Mouse (Mus musculus): ENCODE data around the gene Timp3. TPM values are rescaled to one million over a fixed set of nuclear protein-coding genes. Genes with fewer than 3 reads are reported as not detected.

Gene Timp3
- total RNA-seq, 2 experiments from 2014 or later, result 55.3 to 63.8 TPM

DNA sequence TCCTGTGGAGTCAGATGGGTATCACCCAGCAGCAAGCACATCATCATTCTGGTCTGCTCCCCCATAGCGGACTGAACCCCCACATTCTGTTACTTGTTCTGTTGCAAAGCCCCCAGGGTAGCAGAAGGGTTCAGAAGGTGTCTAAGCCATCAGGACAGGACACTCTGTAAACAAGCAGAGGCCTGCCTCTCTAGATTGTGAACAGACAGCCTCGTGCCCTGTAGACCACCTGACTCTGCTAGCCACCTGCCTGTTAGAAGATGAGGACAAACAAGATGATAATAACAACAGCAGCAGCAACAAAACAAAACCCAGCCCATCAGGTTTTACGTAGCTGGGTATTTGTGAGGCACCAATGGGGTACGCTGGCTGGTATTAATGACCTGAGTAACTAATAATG, 42.0 kb downstream of the Timp3 start:
- no peak for DNase-seq (ENCODE audit: low spot score in 2 of 2)
- intact Hi-C loops (cut with DNase I), result no loop called here

DNA sequence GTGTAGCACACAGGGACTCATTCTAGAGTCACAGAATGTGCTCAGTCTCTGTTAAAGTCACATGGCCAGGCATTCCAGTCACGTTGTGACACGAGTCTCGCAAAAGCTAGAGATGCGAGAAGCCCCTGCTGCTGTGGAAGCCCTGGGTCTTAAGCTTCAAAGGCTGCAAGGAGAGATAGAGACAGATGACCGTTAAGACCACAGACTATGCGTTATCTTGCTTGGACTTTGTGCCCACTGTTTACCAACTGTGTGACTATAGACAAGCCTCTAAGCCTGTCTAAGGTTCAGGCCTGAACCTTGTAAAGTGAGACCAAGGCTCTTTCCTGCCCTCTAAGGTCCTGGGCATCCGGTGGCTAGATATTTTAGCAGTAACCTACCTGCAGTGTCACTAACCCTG, 42.5 kb downstream of the Timp3 start:
- intact Hi-C loops (cut with DNase I), result no loop called here
- DNase-seq (ENCODE audit: low spot score in 2 of 2), result no peak

DNA sequence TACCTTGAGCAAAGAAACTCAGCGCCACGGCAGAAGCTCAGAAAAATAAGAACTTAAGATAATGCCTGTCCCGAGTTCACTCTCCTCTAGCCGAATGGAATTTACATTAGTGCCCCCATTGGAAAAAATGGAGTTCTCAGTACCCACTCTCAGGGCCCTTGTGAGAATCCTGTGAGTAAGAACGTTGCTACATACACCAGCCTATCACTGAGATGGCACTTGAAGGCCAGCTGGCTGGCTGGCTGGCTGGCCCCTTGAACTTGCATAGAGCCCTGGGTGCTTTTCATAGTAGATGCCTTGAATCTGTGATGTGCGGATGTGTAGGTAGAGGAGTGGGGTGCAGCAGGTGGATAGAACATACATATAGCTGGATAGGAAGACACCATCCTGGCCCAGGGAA, 43.2 kb downstream of the Timp3 start:
- intact Hi-C loops (cut with DNase I), result no loop called here
- no peak for DNase-seq (ENCODE audit: low spot score in 2 of 2)

DNA sequence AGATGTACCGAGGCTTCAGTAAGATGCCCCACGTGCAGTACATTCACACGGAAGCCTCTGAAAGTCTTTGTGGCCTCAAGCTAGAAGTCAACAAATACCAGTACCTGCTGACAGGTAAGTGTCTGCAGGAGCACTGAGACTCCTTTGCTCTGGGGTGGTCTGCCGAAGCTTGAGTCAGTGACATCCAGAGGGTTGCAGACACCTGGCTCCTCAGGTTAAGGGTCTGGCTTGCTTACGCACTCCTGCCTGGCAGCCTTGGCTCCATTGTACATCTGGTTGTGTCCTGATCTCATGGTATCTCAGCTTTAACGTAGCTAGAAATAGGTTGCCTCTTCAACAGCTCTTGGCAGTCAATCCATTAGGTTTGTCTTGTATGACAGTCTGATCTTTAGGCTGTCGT, 43.8 kb downstream of the Timp3 start:
- DNase-seq (ENCODE audit: low spot score in 2 of 2), result no peak
- intact Hi-C loops (cut with DNase I), result no loop called here

DNA sequence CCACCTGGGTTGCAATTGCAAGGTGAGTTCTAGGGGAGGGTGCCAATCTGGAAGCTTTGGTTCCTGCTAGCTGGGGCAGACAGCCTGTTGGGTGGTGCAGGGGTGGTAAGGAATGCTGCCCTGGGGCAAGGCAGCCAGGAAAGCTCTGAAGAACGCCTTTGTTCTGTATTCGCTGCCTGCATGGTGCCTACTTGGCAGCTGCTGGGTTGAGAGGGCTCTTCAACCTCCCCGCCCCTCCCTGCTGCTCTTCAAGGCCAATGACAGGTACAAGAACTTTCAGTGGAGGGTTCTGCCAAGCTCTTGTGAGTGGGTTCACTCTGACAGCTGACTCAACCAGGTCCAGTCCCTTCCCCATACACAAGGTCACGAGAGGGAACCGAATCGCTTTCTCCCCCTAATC, 44.5 kb downstream of the Timp3 start:
- intact Hi-C loops (cut with DNase I), result no loop called here
- no peak for DNase-seq (ENCODE audit: low spot score in 2 of 2)

- intact Hi-C loops (cut with DNase I), result no loop called here
- DNase-seq (ENCODE audit: low spot score in 2 of 2), result no peak
Observed at GRCm38 (mm10) chr10:86345645-86346044, 45.5 kb downstream of the Timp3 start.

DNA sequence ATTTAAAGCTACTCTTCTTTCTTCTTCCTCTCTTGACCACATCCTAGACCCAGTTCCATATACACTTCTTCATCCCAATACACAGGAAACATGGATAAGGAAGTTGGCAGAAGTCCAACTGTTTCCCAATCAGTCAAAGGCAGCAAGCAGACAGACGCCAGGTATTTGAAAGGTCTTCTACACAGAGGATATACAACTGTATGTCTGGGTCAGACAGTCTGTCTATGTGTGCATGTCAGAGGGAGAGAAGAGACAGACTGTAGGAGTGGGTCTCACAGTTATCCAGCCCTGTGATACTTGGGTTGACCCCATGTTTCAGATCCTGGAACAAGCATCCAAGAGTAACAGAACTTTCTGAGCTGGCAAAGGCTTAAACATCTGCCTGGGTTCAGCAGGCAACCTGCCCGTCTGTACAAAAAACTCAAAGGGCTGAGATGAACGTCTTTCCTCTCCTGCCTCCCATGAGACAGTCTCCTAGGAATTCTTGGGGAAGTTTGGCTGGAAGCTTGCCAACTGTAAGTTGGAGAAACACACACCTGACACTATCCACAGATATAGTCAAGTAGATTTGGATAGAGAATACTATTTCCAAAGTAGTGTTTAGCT, 46.2 kb downstream of the Timp3 start:
- DNase-seq (ENCODE audit: low spot score in 2 of 2), result no peak
- intact Hi-C loops (cut with DNase I), result no loop called here

DNA sequence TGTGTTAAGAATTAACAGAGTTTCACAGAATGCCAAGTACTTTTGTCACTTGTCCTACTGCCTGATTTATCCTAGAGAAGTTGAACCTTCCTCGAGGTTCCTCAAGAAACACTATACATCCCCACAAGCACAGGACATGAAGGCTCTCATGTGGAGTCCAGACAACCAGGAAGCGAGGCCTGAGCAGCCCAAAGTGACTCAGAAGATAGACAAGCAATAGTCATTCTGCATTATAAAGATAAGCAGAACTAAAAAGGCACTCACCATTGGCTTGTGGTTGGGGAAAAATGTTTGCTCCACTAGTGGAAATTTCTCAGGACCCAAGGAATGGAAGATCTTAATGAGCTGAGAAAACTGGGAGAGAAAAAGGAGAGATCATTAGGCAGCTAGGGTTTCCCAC, 51.1 kb downstream of the Timp3 start:
- intact Hi-C loops (cut with DNase I), result no loop called here
- no peak for DNase-seq (ENCODE audit: low spot score in 2 of 2)

DNA sequence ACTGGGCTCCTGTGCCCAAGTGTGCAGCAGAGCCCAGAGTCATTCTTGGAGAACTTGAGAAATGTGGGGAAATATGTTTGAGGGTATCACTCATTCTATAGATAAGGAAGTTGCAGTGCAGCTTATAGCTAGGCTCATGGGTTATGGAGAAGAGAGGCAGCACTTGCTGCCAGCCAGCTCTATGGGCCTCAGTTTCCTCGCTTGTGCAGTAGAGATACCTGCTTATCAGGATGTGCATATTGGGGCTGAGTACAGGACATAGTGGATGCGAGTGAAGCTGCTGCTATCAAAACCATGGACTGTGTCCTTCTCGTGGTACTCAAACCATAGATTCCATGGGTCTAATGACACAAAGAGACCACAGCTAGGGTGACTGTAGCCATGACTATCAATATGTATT, 52.3 kb downstream of the Timp3 start:
- intact Hi-C loops (cut with DNase I), result no loop called here

DNA sequence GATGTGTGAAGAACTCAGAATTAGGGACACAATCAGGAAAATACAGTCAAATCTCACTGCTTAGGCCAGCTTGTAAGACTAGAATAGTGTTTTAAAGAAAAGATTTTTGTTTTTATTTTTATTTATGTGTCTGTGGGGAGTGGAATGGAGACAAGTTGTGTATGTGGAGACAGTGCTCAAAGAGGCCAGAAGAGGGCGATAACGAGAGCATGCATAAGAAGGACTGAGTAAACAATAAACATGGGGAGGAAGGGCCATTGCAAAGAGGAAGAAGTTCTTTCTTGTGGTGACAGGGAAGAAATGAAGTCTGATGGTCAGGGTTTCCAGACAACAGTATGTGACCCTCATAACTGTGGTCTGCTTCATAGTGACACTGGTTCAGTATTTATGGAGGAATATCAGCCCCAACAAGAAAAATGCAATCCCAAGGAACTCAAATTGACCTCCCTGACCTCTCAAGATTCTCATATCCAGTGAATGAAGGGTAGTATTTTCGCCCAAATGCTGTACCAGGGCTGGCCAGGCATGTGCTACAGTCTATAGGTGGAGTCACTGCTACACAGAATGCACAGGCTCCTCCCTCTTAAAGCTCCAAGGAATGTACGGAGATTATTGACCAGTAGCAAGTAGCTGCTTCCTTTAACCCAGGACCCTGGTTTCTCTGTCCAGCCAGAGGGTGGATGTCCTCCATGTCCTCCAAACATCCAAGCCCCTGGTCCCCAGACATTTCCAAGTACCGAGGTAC, 56.8 kb downstream of the Timp3 start:
- intact Hi-C loops (cut with DNase I), result no loop called here
- no peak for DNase-seq (ENCODE audit: low spot score in 2 of 2)

More for the DNA sequence above, 52.3 kb downstream of the Timp3 start:
- no peak for DNase-seq (ENCODE audit: low spot score in 2 of 2)

GRCm38 (mm10) chr10:86358307-86358975, 58.3 kb downstream of the Timp3 start:
- DNase-seq (ENCODE audit: low spot score in 2 of 2), result no peak
- intact Hi-C loops (cut with DNase I), result no loop called here

DNA sequence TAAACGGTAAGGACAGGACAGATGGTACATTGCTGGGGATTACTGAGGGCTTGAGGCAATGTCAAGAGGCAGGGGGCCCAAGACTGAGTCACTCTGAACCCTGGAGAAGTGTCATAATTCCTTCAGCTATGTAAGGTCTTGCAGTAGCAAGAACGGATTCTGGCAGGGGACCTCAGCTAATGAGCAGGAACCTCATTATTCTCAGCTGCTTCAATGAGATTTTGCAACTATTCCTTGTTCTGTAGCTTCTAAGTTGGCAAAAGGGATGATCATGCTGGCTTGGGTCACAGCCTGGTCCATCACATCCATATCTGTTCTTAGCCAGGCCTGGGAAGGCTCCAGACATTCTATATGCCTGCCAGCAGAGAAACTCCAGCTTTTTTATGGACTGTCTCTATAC, 59.0 kb downstream of the Timp3 start:
- no peak for DNase-seq (ENCODE audit: low spot score in 2 of 2)
- intact Hi-C loops (cut with DNase I), result no loop called here

DNA sequence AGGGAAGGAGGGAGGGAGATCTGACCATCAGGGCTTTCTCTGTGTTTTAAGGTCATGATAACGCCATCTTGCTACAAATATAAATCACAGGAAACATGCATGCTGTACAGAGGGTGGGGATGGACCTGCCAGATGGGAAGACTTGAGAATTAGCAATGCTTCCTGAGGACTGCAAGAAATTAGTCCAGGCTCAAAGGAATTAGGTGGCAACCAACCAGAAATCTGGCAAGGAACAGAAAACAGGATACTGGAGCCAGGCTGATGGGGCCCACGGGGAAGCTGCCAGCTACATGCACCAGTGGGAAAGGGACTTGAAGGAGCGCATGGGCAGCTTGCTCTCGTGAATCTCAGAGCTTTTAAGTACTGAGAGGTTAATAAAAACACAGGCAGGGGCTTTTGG, 59.5 kb downstream of the Timp3 start:
- peak in 1 of 2 experiments; percentile 9 for DNase-seq (ENCODE audit: low spot score in 2 of 2)
- intact Hi-C loops (cut with DNase I), result no loop called here

DNA sequence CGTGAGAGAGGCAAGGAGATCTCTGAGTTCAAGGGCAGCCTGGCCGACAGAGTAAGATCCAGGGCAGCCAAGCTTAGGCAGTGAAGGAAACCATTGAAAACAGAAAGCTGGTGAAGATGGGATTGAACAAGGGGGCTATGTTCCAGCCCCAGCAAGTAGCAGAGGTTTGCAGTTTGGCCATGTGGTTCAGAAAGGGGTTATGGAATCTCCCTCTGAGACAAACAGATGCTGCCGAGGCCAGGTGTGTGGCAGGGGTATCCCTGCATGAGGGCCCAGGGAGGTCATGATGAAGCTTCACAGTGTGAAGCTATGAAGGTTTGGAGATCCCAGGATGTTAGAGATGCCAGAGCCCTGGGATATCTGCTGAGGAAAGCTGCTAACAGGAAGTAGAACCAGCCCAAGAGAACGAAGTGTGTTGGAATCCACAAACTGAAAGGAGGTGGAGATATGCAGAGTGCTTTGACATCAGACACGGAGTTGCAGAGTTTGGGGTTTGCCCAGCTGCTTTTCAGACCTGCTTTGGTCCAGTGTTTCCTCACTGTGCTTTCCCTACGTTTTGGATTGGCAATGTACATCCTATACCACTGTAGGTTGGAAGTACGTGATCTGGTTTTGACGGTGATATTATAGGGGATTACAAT, 63.6 kb downstream of the Timp3 start:
- intact Hi-C loops (cut with DNase I), result no loop called here
- no peak for DNase-seq (ENCODE audit: low spot score in 2 of 2)

GRCm38 (mm10) chr10:86365632-86366092, 65.5 kb downstream of the Timp3 start:
- intact Hi-C loops (cut with DNase I), result no loop called here
- DNase-seq (ENCODE audit: low spot score in 2 of 2), result no peak

- intact Hi-C loops (cut with DNase I), result no loop called here
- DNase-seq (ENCODE audit: low spot score in 2 of 2), result no peak
Observed at GRCm38 (mm10) chr10:86367346-86367745, 67.2 kb downstream of the Timp3 start.

- no peak for DNase-seq (ENCODE audit: low spot score in 2 of 2)
- intact Hi-C loops (cut with DNase I), result no loop called here
Observed at GRCm38 (mm10) chr10:86368811-86369210, 68.6 kb downstream of the Timp3 start.

- intact Hi-C loops (cut with DNase I), result no loop called here
- DNase-seq (ENCODE audit: low spot score in 2 of 2), result no peak
Observed at GRCm38 (mm10) chr10:86369346-86369745, 69.2 kb downstream of the Timp3 start.

DNA sequence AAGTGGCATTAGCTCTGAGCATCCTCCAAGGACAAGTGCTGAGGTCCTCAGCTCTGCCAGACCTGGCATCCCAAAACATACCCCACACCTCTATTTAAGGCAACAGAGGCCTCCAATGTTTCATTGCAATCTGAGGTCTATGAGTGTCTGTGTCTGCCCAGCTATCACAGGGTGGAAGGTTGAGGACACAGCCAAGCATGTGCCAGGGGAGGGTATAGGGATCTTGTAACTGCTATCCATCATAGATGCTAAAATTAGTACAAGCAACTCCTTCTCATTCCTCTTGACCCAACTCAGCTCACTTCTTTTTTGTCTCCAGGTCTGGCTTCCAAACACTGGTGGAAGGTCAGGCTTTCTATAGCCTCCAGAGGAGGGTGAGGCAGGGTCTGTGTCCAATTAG, 71.4 kb downstream of the Timp3 start:
- DNase-seq (ENCODE audit: low spot score in 2 of 2), result no peak
- intact Hi-C loops (cut with DNase I), result no loop called here

GRCm38 (mm10) chr10:86374061-86374460, 73.9 kb downstream of the Timp3 start:
- DNase-seq (ENCODE audit: low spot score in 2 of 2), result no peak
- intact Hi-C loops (cut with DNase I), result no loop called here

Data from left cerebral cortex, postnatal 25 days (tissue).